Mouse (Mus musculus): ENCODE data around the gene Sorl1. TPM values are rescaled to one million over a fixed set of nuclear protein-coding genes. Genes with fewer than 3 reads are reported as not detected.

The Sorl1 gene
- polyA plus RNA-seq, 1 experiment from 2014 or later = 7.1 TPM

DNA sequence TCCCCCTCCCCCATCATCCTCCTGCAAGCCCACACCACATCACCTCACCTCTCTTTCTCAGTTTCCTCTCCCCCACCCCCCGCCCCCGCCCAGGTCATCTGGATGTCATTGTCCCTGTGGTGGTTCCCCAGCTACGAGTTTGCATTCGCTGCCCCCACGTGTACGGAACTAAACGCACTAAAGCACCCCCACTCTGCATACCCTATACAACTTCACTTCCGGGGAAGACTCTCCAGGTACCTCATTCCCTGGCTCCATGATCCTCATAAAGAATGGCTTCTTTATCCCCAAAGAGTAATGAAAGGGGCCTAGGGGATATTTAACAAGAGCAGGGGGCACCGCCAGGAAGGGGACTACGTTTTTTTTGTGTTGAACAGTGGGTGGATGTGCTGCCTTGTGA, 188.1 kb downstream of the Sorl1 start:
- ATAC-seq (ENCODE audit: low FRiP score, low TSS enrichment) (peak; percentile 48), DNase-seq (ENCODE audit: low spot score) (no peak)
- 2% methylated on average over 10 of the region's 10 CpGs for WGBS
- H3K9me3 ChIP-seq (ENCODE audit: control insufficient read depth, low read length) = no peaks in the 10 kb centered on the region
- TF ChIP-seq EP300 (optimal IDR thresholded peaks at IDR 0.05) = no peak
- no peak for TF ChIP-seq CTCF (IDR thresholded peaks at IDR 0.05; ENCODE audit: low read depth)
- H3K27me3 ChIP-seq (ENCODE audit: control insufficient read depth, insufficient read depth, low read length) = no peaks in the 10 kb centered on the region
- peak overlapping the region; percentile 38 for H3K4me3 ChIP-seq (ENCODE audit: low read depth, low read length)
- H3K4me2 ChIP-seq (replicated peaks; ENCODE audit: low read depth) = peak overlapping the region; percentile 75
- peak overlapping the region; percentile 58 for H3K9ac ChIP-seq (ENCODE audit: low read length)
- 0 out of 2 replicates have a peak overlapping the region, but pooled peaks have one; percentile 13 for H3K27ac ChIP-seq (replicated peaks)
- 0 out of 2 replicates have a peak, but pooled peaks cover 5% of the 10 kb centered on the region for H3K4me1 ChIP-seq (replicated peaks; ENCODE audit: control insufficient read depth, insufficient read depth)
- no peaks in the 10 kb centered on the region for H3K36me3 ChIP-seq (ENCODE audit: control insufficient read depth, insufficient read depth, low read length)

DNA sequence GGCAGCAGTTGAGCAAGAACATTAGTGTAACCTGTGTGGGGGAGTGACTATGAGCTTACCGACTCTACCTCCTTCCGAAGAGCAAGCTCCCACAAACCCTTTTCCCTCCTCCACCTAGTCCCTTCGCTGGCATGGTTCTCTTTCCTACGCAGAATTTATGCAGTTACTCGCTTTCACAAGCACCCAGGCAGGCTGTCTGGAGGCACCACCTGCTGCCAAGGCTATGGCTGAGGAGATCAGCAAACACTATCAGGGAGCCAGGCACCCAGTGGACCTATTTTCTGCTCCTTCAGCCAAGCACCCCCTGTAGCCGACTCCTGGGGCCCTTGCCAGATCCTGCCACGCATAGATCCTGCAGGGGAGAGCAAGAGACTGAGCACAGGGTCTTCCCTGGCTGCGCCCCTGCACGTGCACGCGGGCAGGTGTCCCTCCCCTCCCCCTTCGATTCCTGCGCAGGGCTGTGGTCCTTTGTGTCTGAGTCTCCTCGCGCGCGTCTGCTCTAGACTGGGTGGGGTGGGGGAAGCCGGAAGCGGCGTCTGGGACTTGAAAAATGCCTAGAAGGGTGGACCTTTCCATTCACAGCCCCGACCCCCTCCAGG, 188.6 kb downstream of the Sorl1 start:
- H3K27ac ChIP-seq (replicated peaks) = peak overlapping the region; percentile 49; the same call in 1 of the 2 replicates
- DNase-seq (ENCODE audit: low spot score) (peak; percentile 63), ATAC-seq (ENCODE audit: low FRiP score, low TSS enrichment) (peak; percentile 78)
- H3K9me3 ChIP-seq (ENCODE audit: control insufficient read depth, low read length) = no peaks in the 10 kb centered on the region
- H3K27me3 ChIP-seq (ENCODE audit: control insufficient read depth, insufficient read depth, low read length) = no peaks in the 10 kb centered on the region
- peak overlapping the region; percentile 58 for H3K9ac ChIP-seq (ENCODE audit: low read length)
- no peaks in the 10 kb centered on the region for H3K36me3 ChIP-seq (ENCODE audit: control insufficient read depth, insufficient read depth, low read length)
- 5% methylated on average over 21 of the region's 21 CpGs for WGBS
- 0 out of 2 replicates have a peak, but pooled peaks cover 5% of the 10 kb centered on the region for H3K4me1 ChIP-seq (replicated peaks; ENCODE audit: control insufficient read depth, insufficient read depth)
- TF ChIP-seq EP300 (optimal IDR thresholded peaks at IDR 0.05) (no peak), CTCF (IDR thresholded peaks at IDR 0.05; ENCODE audit: low read depth) (0 out of 2 replicates have a peak, but pooled peaks have one; percentile 9)
- H3K4me2 ChIP-seq (replicated peaks; ENCODE audit: low read depth) = peak overlapping the region; percentile 75
- H3K4me3 ChIP-seq (ENCODE audit: low read depth, low read length) = peak overlapping the region; percentile 38

DNA sequence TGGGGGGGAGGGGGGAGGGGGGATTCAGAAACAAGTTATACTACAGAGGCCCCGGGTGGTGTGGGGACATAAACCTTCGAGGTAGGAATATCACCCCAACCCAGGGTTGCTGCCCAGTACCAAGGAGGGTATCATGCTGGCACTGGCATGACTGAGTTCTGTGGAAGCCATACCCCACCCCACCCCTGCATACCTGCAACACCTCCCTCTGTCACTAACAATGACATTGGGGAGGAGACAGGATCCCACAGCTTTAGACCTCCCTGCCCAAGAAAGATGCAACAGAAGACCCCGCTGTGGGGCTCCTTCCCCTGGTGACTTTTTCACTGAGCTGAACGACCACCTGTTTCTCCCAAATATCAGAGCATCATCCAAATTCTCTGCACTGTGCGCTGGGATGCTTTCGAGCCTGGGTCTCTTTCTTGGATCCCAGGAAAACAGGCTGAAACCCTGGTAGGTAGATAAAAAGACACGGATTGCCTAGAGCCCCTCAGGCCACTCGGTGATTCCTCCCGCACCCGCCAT, 189.2 kb downstream of the Sorl1 start:
- H3K36me3 ChIP-seq (ENCODE audit: control insufficient read depth, insufficient read depth, low read length) = no peaks in the 10 kb centered on the region
- TF ChIP-seq CTCF (IDR thresholded peaks at IDR 0.05; ENCODE audit: low read depth) = no peak
- TF ChIP-seq EP300 (optimal IDR thresholded peaks at IDR 0.05) = no peak
- no peaks in the 10 kb centered on the region for H3K27me3 ChIP-seq (ENCODE audit: control insufficient read depth, insufficient read depth, low read length)
- H3K9ac ChIP-seq (ENCODE audit: low read length) = peak overlapping the region; percentile 58; the same call in 1 of the 2 replicates
- H3K4me1 ChIP-seq (replicated peaks; ENCODE audit: control insufficient read depth, insufficient read depth) = 0 out of 2 replicates have a peak, but pooled peaks cover 5% of the 10 kb centered on the region
- no peak overlapping the region for H3K27ac ChIP-seq (replicated peaks)
- ATAC-seq (ENCODE audit: low FRiP score, low TSS enrichment) = no peak
- H3K4me2 ChIP-seq (replicated peaks; ENCODE audit: low read depth) = peak overlapping the region; percentile 75
- 27% methylated on average over 10 of the region's 10 CpGs for WGBS
- H3K4me3 ChIP-seq (ENCODE audit: low read depth, low read length) = peak overlapping the region; percentile 38; the same call in 1 of the 2 replicates
- DNase-seq (ENCODE audit: low spot score) = no peak
- no peaks in the 10 kb centered on the region for H3K9me3 ChIP-seq (ENCODE audit: control insufficient read depth, low read length)

DNA sequence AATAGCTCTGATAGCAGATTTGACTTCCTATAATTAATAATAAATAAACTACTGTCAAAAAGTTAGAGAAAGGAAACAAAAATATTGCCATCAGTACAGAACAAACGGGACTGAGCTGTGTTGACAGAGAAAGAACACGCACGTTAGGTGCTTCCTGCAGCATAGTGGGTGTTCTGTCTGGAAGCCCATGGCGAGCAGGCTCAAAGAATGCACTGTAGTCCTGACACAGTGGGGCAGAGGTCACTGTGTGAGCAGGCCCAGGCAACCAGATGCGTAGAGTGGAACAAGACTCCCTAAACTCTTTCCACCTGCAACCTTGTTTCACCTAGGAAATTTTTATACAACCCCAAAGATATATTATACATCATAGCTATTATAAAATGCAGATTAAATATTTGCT, 194.1 kb downstream of the Sorl1 start:
- 67% methylated on average over 5 of the region's 5 CpGs for WGBS
- H3K9me3 ChIP-seq (ENCODE audit: control insufficient read depth, low read length) = no peaks in the 10 kb centered on the region
- no peaks in the 10 kb centered on the region for H3K27me3 ChIP-seq (ENCODE audit: control insufficient read depth, insufficient read depth, low read length)
- no peak overlapping the region for H3K4me3 ChIP-seq (ENCODE audit: low read depth, low read length)
- H3K27ac ChIP-seq (replicated peaks) = no peak overlapping the region
- no peak overlapping the region for H3K4me2 ChIP-seq (replicated peaks; ENCODE audit: low read depth)
- H3K36me3 ChIP-seq (ENCODE audit: control insufficient read depth, insufficient read depth, low read length) = no peaks in the 10 kb centered on the region
- TF ChIP-seq EP300 (optimal IDR thresholded peaks at IDR 0.05) (no peak), CTCF (IDR thresholded peaks at IDR 0.05; ENCODE audit: low read depth) (no peak)
- DNase-seq (ENCODE audit: low spot score) (no peak), ATAC-seq (ENCODE audit: low FRiP score, low TSS enrichment) (no peak)
- H3K4me1 ChIP-seq (replicated peaks; ENCODE audit: control insufficient read depth, insufficient read depth) = no peaks in the 10 kb centered on the region
- H3K9ac ChIP-seq (ENCODE audit: low read length) = no peak overlapping the region

DNA sequence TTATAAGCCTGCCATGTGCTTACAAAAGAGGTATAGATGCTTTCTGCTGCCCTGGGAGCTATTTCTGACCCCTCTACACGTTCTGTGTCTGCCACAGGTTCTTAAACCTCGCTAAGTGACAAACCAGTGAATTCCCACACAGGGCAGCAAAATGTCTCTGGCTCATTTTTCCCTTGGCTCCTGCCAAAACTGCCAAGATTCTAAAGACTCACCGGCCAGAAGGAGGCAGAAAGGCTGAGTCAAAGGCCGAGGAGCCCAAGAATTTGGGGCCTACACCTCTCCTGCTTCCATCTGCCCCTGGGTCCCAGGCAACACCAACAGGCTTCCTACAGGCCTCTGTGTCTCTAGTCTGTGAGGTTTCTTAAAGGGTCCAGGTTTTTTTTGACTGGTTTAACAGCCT, 198.4 kb downstream of the Sorl1 start:
- ATAC-seq (ENCODE audit: low FRiP score, low TSS enrichment) = no peak
- H3K4me2 ChIP-seq (replicated peaks; ENCODE audit: low read depth) = no peak overlapping the region
- H3K27ac ChIP-seq (replicated peaks) = no peak overlapping the region
- no peak overlapping the region for H3K4me3 ChIP-seq (ENCODE audit: low read depth, low read length)
- no peak for TF ChIP-seq EP300 (optimal IDR thresholded peaks at IDR 0.05)
- no peak overlapping the region for H3K9ac ChIP-seq (ENCODE audit: low read length)
- no peak for DNase-seq (ENCODE audit: low spot score)
- H3K9me3 ChIP-seq (ENCODE audit: control insufficient read depth, low read length) = no peaks in the 10 kb centered on the region
- 73% methylated on average over 4 of the region's 4 CpGs for WGBS
- no peaks in the 10 kb centered on the region for H3K4me1 ChIP-seq (replicated peaks; ENCODE audit: control insufficient read depth, insufficient read depth)
- H3K36me3 ChIP-seq (ENCODE audit: control insufficient read depth, insufficient read depth, low read length) = no peaks in the 10 kb centered on the region
- no peaks in the 10 kb centered on the region for H3K27me3 ChIP-seq (ENCODE audit: control insufficient read depth, insufficient read depth, low read length)

DNA sequence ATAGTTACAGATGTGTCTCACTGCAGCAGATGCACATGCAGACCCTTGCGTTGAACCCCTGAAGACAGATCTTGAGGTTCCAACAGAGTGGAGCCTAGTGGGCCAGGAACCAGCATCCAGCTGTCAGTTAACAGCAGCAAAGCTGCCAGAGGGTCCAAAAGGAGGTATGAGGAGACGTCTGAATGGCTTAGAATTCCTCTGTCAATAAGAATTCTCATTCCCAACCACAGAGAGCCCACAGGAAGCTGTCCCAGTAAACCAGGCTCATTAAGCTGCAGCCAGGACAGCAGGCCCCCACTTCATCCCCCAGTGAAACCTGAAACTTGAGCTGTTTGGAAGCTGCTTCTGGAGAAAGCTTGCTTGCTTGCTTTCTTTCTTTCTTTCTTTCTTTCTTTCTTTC, 200.0 kb downstream of the Sorl1 start:
- Histone ChIP-seq H3K9me3 (ENCODE audit: control insufficient read depth, low read length) (no peaks in the 10 kb centered on the region), H3K36me3 (ENCODE audit: control insufficient read depth, insufficient read depth, low read length) (no peaks in the 10 kb centered on the region), H3K27ac (replicated peaks) (no peak overlapping the region), H3K27me3 (ENCODE audit: control insufficient read depth, insufficient read depth, low read length) (no peaks in the 10 kb centered on the region), H3K4me2 (replicated peaks; ENCODE audit: low read depth) (no peak overlapping the region), H3K4me1 (replicated peaks; ENCODE audit: control insufficient read depth, insufficient read depth) (no peaks in the 10 kb centered on the region), H3K4me3 (ENCODE audit: low read depth, low read length) (no peak overlapping the region), H3K9ac (ENCODE audit: low read length) (no peak overlapping the region)
- 56% methylated on average over 2 of the region's 2 CpGs for WGBS
- DNase-seq (ENCODE audit: low spot score) (no peak), ATAC-seq (ENCODE audit: low FRiP score, low TSS enrichment) (no peak)
- TF ChIP-seq CTCF (IDR thresholded peaks at IDR 0.05; ENCODE audit: low read depth) (no peak), EP300 (optimal IDR thresholded peaks at IDR 0.05) (no peak)

Data from stomach, postnatal 0 days (tissue).